Mouse (Mus musculus) thymus, postnatal 36 days (tissue): ENCODE measurements around the gene Mapk10.

ENCODE experiments used
- DNase-seq, 2 experiments: peaks; one replicate each; pipeline ENCODE4 v3.0.0; 2022; ENCODE audit warnings: mixed read lengths in 2 of 2

The Mapk10 gene

DNA sequence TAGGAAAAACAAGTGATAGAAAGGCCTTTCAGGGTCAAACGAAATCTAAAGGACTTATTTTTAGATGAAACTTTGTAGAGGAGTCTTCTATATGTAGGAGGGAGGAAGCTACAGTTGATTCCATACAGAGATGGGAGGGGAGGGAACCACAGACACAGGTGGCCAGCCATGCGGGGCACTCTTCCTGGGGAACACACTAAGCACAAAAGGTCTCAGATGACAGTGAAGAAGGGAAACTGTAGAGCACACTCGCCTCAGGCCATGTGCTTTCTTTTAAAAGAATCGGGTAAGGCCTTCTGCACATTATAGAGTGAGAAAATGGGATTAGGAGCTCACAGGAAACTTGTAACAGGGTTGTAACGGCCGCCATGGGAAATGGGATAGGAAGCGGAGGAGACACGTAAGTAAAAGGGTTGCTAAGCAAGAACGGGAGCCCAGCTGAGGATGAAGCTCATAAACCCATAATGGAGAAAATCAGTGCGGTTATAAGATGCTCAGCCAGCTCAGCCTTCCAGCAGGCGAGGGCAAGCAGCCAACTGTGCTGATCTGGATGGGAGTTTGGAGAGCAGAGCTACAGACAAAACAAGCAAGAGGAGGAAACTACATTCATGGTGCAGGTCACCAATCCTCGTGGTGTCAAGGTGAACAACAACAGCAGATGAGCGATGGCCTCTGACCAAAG is 182.1 kb downstream of the Mapk10 start:
- DNase-seq, result no peak

GRCm38 (mm10) chr5:103022504-103023172 is 188.5 kb downstream of the Mapk10 start:
- DNase-seq, result no peak

GRCm38 (mm10) chr5:103021479-103021878 is 189.7 kb downstream of the Mapk10 start:
- DNase-seq, result no peak

DNA sequence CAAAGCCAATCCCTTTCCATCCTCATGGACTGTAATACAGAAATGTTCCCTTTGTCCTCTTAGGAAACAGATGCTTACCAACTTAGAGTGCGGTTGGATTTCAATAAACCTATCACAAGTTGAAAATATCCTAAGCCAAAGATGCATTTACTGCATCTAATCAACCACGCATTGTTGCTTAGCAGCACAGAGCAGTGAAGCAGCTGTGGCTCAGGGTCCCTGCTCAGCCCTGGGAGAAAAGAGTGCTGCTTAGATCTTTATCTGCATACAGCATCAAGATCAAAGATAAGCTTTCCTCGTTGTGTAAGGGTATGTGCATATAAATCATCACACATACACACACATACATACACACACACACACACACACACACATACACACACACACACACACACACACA is 190.2 kb downstream of the Mapk10 start:
- no peak for DNase-seq

DNA sequence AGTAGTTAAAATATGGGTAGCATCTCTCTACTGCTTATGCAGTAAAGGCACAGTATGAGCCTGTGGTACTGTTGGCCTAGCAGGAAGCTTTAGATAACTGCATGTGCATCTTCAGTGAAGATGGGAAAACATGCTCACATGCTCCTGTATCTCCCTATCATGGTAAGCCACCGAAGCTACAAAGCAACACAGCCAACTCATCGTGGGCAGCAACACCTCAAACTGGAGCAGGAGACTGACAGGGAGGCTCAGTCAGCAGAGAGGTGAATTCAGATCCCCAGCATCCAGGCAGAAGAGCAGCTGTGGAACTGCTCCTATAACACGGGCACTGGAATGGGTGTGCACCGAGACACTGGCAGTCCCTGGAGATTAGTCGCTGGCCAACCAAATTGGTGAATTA is 191.0 kb downstream of the Mapk10 start:
- no peak for DNase-seq

- no peak for DNase-seq
Observed at GRCm38 (mm10) chr5:103017637-103018036, 193.5 kb downstream of the Mapk10 start.

- DNase-seq, result no peak
Observed at GRCm38 (mm10) chr5:103014309-103014708, 196.8 kb downstream of the Mapk10 start.

GRCm38 (mm10) chr5:103008894-103009293 is 202.2 kb downstream of the Mapk10 start:
- DNase-seq, result no peak

DNA sequence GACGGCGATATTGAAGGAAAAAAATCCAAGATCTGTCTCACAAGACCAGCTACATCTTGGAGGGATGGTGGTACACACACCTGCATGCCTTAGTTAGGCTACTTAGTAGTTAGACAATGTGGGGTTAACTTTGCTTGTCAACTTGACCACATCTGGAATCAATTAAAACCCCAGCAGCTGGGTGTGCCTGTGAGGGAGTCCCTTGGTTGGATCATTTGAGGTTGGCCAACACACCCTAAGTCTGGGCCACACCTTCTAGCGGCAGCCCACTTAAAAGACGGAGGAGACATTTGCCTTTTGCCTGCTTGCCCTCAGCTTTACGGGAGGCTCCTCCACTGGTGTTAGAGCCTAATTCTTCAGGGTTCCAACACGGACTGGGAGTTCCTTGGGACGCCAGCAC is 209.0 kb downstream of the Mapk10 start:
- no peak for DNase-seq

DNA sequence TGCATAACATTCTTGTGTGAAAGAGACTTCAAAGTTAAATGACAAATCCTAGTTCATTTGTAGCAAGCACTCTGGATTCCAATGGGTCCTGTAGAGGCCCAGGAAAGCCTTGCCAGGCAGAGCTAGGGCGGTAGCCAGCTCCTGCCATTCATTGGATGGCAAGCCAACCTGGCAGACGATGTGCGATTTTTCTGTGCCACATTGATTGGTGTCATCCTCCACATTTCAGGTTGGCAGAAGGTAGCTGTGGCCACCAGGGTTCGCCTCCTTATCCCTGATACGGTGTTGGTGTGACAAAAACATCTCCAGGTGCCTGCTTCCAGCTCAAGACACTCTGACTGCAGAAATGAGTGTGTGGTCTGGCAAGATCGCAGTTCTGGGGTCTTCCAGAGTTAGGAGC is 210.6 kb downstream of the Mapk10 start:
- no peak for DNase-seq

DNA sequence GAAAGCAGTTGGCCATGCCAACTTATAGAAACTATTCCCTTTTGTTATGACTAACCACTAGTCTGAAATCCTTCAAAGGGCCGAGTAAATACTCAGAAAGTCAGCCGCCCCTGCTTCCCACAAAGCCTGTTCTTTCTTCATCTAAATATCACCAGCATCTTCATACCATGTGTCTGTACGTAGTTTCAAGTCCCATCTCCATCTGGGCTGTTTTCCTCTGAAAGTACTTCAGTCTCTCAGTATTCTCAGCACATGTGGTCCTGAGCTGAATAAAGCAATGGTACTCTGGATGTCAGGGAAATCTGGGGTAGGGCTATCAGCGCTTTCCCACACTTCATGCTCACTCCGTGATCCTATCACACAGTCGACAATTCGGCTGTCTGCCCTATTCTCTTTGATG is 212.6 kb downstream of the Mapk10 start:
- DNase-seq, result no peak

GRCm38 (mm10) chr5:102997907-102998306 is 213.2 kb downstream of the Mapk10 start:
- DNase-seq, result no peak

GRCm38 (mm10) chr5:102996331-102996730 is 214.8 kb downstream of the Mapk10 start:
- DNase-seq, result no peak

DNA sequence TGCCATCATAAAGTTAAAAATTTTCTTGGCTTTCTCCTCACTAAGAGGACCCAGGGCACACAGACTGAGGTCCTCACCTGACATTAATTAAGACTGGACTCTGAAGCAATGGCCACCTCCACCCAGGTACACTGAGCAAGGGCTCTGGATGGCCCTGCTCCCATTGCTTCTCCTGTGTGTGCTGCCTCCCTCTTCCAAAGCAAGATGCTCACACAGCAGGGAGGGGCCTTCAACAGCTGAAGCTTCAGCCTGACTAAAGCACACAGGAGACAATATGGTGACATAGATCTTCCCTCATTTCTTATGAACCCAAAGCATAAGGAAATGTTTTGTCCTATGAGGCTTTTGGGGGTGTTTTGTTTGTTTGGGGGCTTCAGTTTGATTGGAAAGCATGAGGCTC is 215.2 kb downstream of the Mapk10 start:
- DNase-seq, result no peak

- no peak for DNase-seq
Observed at GRCm38 (mm10) chr5:102993951-102994350, 217.2 kb downstream of the Mapk10 start.

DNA sequence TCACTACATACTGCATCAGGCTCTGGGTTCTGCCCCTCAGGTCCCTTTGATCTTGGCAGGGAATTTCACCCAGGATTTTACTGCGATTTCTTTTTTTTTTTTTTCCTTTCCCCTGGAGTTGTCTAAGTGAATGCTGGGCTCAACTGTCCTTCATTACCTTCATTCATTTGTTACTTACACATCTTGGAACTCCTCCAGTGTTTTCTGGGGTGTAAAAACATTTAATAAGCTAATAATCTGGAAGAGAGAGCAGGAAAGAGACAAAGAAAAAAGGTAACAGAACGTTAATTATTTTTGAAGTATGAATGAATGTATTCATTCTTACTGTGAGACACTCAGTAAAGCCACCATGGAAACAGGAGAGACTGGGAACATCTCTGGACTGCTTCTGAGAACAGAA is 219.4 kb downstream of the Mapk10 start:
- DNase-seq, result no peak

- no peak for DNase-seq
Observed at GRCm38 (mm10) chr5:102978382-102978781, 232.8 kb downstream of the Mapk10 start.

- DNase-seq, result peak in 1 of 2 experiments; percentile 7
Observed at GRCm38 (mm10) chr5:102977138-102977537, 234.0 kb downstream of the Mapk10 start.

DNA sequence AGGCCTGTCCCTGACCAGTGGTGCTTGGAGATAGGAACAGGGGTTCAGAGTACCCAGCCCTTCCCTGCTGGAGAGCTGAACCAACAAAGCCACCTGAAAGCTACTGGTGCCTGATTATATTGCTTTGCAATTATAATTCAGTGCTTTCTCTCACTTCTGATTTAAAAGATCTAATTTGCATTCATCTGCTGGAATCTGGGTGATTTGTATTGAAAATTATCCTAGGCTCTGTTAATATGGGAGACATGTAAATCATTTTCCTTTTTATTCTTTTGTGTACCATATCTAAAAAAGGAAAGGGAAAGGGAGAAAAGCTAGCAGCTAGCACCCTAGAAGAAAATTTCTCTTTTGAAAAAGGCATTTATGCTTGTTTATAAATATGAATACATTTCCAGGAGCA is 234.6 kb downstream of the Mapk10 start:
- DNase-seq, result no peak

- no peak for DNase-seq
Observed at GRCm38 (mm10) chr5:102974400-102974799, 236.7 kb downstream of the Mapk10 start.

- no peak for DNase-seq
Observed at GRCm38 (mm10) chr5:102964396-102964795, 246.7 kb downstream of the Mapk10 start.

GRCm38 (mm10) chr5:102953414-102953813 is 257.7 kb downstream of the Mapk10 start:
- no peak for DNase-seq

DNA sequence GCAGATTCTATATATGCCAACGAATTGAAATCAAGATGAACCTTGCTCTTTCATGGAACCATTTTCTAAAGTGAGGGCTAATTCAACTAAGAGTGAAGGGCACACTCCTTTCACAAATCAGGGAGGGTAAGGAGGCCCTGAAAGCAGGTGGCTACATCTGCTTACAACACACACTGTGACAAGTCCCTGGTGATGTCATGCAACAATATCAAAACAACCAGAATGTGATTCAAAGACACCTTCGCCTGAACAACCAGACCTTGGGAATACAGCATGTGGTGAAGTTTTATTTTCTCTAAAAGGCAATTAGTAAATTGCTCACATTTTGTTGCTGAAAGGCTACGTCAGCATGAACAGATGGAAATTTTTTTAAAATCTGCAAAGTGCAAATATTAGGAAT is 258.2 kb downstream of the Mapk10 start:
- DNase-seq, result no peak

DNA sequence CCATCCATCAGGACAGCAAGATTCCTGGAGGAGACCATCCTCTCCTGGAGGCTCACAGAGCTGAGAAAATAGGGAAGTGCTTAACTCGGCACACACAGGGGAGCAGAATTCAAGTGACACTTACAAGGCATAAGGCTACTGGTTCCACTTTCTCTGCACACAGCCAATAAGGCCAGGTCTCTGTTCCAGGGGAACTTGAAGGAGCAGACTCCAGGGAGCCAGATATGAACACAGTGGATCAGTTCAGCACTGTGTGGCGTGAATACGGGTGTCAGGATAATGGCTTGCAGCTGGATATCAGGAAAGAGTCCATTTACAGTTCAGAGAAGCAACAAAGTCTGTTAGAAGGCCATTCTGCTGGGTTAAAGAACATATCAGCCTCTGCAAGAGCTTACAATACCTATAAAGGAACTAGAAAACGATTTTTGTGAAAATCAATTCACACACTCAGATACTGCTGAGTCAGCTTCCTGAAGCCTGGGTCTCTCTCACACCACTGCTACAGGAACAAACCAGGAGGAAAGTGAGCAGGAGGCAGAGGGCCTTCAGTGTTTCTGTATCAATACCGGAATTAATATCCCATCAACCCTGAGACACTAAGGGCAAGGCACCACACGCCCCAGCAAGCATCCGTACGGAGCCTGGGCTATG is 263.9 kb downstream of the Mapk10 start:
- DNase-seq, result no peak
